Mouse (Mus musculus): Measurements from ENCODE around the gene Ggps1.

Gene Ggps1

DNA sequence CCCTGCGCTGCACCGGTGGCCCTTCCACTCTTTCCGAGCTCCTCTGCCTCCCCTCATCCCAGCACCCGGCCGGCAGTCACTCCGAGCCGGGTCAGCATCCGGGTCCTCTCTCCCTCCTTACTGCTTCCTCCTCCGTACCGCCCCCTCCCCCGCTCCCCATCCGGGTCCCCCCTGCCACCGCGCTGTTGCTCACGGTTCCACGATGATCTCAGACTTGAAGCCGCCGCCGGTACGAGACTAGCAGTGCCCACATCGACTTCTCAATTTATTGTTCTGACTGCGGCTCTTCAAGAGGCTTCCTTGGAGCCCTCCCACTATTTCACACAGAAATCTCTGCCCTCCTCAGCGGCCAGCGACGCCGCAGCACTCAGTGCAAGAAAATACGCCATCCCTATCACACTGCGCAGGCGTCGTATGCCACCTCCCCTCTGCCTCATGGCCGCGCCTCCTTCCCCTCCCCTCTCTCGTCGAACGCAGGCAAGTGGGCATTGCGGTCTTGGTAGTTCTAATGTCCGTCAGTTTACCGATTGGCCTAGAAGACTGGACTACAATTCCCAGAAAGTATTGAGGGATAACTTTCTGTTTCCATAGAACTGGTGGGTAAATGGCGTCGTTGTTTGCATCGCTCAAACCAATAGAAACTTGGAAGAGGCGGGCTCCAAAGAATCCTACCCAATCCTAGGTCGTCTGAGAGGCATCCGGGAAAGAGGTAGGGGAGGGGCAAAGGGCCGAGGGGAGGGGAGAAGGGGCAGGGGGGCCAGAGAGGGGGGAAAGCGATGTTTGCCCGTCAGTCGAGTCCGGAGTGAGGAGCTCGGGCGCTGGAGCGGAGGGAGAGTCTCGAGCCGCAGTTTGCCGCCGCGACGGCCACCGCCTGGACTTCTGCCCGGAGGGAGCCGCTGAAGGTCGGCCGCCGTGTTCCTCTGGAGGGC is at the start of gene Ggps1, which contains the start of gene Arid4b:
Ggps1 (minus strand) TSS at position 476 of the 929 bp plus-strand sequence.
Arid4b (plus strand) TSS at position 220 of the 929 bp plus-strand sequence.
- DNase-seq (ENCODE audit: low spot score in 2 of 2), result peak; percentile 98 to 99

DNA sequence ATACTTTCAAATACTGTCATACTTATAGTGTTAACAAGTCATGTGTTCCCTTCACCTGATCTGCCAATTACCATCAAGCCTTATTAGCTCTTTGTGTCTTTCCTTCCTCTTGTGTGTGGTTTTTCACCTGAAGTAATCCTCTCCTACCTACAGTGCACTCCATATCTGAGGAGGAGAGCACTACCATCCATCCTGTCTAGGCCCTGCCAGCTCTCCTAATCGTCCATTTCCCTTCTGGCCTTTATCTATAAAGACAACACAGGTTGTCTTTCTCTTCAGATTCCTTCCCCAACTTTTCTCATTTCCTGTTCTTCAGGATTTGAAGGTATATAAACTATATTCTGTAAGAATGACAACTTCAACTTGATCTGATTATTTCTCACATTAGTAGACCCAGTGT is 47.9 kb upstream of the Ggps1 start:
- DNase-seq (ENCODE audit: low spot score in 2 of 2), result no peak

DNA sequence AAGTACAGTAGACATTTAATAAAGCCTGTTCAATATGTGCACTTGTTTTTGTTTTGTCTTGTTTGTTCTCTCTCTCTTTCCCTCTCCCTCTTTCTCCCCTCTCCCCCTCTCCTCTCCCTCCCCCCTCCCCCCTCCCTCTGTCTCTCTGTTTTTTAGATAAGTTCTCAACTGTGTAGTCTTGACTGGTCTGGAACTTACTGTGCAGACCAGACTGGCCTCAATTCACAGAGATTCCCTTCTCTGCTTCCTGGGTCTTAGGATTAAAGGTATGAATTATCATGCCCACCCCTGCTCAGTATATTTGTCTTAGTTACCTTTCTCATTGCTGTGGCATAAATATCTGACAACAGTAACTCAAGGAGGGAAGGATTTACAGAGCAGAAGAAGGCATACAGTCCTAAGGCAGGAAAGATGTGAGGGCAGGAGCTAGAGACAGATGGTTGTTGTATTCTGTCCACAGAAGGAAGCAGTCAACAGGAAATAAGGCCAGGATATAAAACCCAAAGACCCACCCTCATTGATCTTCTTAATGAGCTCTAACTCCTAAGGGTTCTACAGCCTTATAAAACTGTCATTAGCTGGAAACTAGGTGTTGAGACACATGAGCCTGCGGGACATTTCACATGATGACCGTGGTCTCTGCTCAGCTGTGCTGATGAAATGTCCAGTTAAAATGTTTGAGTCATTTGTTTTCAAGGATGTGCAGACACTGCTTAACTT is 47.0 kb upstream of the Ggps1 start:
- no peak for DNase-seq (ENCODE audit: low spot score in 2 of 2)

DNA sequence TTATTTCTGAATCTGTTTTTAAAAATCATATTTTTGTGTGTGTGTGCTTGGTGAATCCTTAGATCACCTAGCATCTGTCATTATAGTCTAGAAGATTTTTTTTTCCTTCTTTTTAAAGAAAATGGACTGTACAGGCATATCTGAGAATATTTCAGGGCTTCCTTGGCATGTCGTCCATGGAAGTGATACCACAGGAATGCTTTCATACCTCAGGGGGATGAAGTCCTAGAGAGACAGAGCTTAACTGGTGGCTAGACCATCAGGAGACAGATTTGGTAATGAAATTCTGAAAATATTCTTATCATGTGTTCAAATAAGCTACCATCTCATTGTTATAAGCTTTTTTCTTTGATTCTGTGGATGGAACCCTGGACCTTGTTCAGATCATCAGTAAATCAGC is 39.7 kb upstream of the Ggps1 start:
- DNase-seq (ENCODE audit: low spot score in 2 of 2), result no peak

DNA sequence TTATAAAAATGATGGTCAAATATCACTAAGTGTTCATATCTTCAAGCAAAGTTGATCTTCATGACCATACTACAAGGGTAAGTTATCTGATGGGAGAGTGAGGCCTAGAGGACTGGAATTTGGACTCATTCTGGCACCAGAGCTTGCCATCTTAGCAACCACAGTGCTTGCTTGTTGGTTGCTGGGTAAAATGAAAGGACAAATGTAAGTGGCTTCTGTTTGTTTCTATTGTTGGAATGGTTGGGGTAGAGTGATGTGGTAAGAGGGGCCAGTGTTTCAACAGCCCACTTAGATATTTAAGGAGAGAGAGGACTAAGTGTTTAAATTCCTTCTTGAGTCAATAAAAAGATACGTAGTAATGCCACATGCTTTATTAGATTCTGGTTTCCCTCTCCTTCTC is 25.4 kb upstream of the Ggps1 start:
- peak; percentile 27 to 33 for DNase-seq (ENCODE audit: low spot score in 2 of 2)

DNA sequence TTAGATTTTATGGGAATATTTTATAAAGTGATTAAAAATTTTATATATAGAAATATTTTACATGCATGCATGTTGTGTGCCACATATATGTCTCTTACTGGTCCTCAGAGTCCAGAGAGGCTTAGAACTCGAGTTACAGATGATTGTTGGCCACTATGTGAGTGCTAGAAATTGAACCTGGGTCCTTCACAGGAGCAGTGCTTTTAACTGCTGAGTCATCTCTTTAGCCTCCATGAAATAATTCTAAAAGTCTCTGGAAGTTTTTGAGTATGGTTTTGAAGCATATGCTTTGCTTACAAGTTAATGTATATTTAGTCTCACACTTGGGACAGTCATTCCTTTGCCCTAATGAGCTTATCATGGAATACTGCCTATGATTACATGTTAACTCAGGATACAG is 12.0 kb upstream of the Ggps1 start:
- DNase-seq (ENCODE audit: low spot score in 2 of 2), result no peak

DNA sequence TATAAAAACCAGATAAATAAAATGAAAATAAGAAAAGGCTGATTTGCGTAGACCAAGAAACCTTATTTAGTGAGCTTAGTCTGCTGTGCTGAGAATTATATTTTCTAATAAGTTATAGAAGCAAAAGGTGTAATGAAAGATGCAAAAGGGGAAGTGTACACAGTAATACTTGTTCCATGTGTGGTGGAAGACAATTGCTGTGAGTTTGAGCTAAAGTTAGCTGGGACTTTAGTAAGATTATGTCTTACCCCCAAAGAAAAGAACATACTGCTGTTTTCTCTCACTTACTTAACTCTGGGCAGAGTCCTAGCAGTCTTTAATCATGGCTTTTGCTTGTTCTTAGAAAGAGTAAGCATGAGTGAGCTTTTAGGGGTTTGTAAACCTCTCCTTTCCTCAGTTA is 11.1 kb upstream of the Ggps1 start:
- no peak for DNase-seq (ENCODE audit: low spot score in 2 of 2)

DNA sequence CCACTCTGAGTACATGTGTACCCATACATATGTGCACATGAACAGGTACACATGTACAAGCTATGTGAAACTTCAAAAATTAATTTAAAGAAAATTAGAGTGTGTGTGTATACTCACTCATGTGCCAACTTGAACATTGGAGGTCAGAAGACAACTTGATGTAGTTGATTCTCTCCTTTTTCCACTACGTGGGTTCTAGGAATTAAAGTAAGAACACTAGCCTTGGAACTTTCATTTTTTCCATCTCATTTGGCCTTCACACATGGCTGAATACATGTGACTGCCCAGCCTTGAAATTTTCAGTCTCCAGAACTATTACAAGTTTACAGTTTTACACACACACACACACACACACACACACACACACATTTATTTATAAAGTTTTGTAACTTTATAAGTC is 6.0 kb upstream of the Ggps1 start:
- DNase-seq (ENCODE audit: low spot score in 2 of 2), result no peak

DNA sequence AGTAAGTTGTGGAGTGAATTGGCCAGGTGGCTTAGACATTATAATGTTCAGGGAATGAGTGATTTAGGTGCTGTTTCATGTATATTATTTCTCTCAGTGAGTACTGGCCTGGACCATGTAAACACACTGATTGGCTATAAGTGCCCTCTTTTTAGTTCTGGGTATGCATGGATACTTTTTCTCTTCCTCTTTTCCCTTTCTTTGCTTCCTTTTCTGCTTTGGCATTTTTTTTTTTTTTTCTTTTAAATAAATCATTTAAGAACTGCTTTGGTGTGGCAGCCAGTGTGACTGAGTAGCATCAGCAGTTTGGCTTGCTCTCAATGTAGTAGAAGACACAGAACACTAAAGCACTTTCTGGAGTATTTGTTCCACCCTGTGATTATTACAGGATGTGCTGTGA is 4.7 kb upstream of the Ggps1 start:
- no peak for DNase-seq (ENCODE audit: low spot score in 2 of 2)

DNA sequence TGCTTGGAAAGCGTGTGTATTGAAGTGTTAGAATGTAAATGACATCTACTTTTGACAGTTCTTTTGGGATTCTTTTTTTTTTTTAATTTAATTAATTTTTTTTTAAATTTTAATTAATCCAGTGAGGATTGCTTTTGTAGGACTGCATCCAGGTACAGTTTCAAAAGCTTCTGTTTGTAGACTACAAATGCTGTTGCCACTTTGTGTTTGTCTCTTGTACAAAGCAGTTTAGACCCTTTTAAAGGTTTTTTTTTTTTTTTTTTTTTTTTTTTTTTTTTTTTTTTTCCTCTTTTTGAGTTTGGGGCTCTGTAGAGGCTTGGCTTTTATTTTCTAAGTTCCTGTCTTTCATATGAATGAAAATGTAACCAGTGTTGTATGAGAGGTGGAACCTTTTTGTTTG is 2.4 kb upstream of the Ggps1 start:
- DNase-seq (ENCODE audit: low spot score in 2 of 2), result no peak

DNA sequence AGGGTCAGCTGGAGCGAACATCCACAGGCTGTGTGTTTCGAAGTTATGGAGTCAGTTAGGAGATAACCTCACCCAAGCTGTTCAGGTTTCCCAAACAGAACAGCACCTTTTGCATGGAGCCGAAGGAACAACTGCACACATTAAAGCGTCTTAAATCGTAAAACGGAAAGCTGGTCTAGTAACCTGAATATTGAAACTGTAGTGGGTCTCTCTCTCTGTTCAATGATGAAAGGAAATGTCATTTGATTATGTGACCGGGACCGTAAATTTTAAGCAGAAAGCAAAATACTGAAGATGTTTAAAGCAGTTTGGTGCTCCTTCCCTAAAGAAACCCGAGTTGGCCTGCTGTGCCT is 1.7 kb upstream of the Ggps1 start:
- no peak for DNase-seq (ENCODE audit: low spot score in 2 of 2)

DNA sequence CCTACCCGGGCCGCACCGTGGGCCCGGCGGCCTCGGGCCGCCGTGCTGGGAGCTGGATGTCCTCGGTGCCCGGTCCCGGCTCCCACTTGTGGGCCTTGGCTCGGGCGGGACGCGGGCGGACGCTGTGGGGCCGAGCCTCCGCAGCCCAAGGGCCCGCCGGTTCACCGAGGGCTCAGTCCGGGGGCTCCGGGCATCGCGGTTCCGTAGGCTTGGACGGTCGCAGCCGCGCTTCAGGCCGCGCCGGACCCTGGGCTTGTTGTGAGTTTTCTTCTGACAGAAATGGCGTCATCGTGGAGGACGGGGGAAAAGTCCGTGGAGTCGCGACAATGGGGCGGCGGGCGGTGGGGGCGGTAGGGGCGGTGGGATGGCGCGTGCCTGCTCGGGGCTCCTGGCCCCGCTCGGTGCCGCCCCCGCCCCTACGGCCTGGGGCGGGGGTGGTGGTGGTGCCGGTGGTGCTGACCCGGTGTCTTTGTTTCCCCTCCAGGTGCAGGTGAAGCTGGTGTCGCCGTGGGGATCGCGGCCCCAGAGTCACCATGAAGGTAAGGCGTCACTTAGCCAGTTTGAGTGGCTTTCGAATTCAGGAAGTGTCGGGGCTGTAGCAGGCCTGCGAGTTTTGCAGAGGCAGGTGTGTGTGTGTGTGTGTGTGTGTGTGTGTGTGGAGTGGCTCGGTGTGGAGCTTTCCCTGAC is 1.2 kb upstream of the Ggps1 start:
- peak; percentile 18 to 20 for DNase-seq (ENCODE audit: low spot score in 2 of 2)

DNA sequence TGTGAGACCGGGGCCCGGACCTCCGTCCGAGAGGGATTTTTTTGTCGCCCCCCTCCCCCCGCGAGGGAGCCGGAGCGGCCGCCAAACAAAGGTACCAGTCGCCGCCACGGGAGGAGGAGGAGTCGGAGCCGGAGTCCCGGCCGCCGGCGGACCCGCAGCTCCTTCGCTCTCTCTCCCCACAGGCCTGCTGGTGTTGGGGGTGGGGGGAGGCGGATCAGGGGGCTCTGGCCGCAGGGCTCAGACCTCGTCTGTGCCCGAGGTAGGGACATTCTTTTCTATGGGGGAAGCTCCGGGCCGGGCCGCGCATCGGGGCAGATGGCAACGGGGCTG is 619 bp upstream of the Ggps1 start:
- DNase-seq (ENCODE audit: low spot score in 2 of 2), result no peak

DNA sequence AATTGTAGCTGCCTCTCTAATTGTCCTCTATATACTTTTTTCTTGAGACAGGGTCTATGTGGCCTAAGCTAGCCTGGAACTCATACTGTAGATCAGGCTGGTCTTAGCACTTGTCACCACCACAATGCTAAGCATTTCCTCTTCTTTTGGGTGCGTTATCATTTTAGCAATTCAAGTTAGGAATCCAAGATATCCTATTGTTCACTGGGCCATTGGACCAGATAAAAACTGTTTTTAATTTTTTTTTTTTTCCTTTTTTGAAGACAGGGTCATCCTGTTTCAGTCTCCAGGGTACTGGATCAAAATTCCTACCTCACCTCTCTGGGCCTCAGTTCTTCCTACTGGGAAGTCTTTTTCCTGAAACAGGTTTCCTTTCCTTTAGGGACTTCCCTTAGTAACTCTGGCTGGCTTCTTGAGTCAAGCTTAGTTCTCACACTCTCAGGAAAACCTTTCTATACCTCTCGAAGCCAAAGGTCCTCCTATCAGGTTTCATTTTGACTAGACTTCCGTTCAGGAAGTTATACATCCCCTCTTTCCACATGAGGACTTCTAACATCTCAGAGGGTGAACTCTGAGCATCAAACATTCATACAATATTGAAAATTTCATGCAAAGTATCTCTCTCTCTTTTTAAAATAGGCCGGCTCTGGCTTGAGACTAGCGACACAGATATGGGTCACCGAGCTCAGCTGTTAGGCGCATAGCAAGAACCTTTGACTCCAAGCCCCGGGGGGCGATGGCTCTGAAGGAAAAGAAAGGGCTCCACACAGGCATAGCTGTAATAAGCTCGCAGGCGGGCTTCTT is 877 bp downstream of the Ggps1 start:
- DNase-seq (ENCODE audit: low spot score in 2 of 2), result peak in 1 of 2 experiments; percentile 12

DNA sequence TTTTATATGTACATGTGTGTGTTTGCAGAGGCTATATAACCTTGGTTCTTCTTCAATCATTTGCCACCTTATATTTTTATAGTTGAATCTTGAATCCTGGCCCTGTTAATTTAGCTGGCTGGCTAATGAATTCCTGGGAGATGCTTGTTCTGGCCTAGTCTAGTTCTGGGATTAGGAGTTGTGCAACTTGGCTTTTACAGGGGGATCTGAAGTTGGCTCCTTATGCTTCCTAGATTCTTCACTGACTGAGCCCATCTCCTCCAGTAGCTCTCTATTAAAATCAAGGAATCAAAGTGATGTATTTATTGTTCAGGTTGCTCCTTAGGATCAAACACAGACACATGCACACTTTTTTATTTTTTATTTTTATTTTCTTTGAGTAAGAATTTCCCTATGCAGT is 3.7 kb downstream of the Ggps1 start:
- no peak for DNase-seq (ENCODE audit: low spot score in 2 of 2)

DNA sequence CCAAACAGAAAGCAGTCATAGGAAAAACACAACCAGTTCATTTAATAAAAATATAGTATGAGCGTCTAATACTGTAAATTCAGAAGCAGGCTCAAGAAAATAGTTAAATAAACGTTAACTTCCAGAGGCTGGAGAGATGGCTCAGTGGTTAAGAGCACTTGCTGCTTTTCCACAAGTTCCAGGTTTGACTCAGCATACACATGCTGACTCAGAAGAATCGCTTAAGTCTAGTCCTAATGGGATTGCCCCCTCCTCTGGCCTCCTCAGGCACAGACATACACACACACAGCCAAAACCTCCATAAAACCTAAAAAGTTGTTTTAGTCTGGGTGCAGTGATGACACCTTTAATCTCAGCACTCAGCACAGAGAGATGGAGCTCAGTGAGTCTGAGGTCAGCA is 6.5 kb downstream of the Ggps1 start:
- DNase-seq (ENCODE audit: low spot score in 2 of 2), result no peak

DNA sequence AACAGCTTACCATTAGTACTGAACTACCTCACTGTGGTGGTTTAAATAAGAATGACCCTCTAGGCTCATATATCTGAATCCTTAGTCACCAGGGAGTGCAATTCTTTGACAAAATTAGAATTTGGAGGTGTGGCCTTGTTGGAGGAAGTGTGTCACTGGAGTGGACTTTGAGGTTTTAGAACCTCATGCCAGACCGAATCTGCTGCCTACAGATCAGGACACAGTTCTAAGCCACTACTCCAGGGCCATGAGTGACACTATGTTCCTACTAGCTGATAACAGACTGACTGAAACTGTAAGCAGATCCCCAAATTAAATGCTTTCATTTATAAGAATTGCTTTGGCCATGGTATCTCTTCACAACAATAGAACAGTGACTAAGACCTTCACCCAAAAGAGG is 13.4 kb downstream of the Ggps1 start:
- no peak for DNase-seq (ENCODE audit: low spot score in 2 of 2)

DNA sequence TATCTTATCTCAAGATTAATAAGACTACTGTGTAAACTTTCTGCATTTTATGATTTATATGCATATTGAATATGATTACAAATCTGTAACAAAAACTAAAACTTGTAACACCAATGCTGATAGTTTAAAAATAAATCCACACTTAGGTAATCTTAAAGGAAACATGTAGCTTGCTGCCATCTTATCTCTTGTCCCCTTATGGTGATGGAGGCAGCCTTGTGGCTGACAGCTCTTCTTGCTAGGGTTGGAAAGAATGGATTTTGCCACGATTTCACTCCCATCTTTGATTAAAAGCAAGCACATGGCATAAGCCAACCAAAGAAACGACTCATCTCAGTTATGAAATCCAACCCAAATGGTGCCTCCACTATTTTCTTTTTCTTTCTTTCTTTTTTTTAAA is 18.8 kb downstream of the Ggps1 start:
- DNase-seq (ENCODE audit: low spot score in 2 of 2), result no peak

DNA sequence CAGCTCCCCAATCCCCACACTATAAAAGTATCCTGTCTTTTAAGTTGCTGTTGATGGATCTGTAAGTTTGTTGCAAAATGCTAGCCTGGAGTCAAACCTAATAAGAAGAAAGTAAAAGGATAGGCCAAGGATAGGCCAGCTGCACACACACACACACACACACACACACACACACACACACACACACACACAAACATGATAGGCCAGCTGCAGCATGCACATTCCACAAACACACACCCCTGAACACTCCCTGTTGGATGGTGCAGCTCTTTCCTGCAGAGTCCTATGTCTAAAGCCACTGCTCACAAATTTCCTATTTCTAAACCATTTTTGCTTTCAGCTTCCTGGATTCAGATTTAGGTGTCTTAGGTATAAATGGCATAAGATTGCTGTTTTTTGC is 19.4 kb downstream of the Ggps1 start:
- no peak for DNase-seq (ENCODE audit: low spot score in 2 of 2)

DNA sequence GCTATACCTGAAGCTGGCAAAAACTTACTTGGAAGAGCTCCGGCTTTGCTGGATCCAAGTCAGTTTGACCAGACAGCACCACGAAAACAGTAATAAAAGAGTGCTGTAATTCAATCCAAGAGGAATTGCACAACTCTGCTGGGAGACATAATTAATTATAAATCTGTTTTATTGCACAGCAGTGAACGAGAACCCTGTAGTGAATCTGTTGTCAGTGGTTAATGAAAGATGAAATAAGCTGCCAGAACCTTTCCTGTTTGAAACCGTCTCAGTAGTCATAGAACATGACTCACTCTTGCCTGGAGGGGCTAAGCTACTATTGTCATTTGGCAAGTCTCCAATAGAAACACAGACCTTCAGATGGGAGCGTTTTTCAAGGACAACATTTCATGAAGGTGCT is 23.1 kb downstream of the Ggps1 start:
- DNase-seq (ENCODE audit: low spot score in 2 of 2), result peak in 1 of 2 experiments; percentile 12

DNA sequence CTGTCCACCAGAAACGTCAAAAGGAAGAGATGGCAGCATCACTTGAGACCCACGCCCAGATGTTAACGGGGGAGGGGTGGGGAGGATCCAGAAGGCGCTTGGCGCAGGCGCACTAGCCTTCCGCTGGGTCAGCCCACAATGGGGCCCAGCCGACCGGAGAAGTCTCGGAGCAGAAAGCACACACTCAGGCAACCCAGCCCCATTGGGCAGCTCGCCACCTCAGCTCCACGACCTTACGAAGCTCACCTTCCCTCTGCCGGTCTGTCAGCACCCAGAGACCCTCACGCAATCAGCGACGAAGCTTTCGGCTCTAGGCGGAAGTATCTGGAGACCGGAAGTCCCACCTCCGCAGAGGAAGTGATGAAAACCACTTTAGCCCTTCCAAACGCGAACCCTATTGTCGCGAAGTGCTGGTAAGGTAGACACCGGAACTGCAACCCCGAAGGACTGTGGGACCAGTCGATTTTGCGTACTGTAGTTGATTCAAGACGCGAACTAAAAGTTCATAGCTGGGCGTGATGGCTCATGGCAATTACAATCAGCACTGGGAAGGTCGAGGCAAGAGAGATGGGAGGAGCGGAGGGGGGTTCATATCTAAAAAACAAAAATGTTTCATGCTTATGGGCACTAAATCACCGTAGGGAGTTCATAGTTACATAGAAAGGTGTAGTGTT is 23.9 kb downstream of the Ggps1 start, which contains the start of gene Tbce:
Tbce (minus strand) TSS at position 347 of the 674 bp plus-strand sequence.
- peak; percentile 90 to 92 for DNase-seq (ENCODE audit: low spot score in 2 of 2)
